Mouse (Mus musculus) heart, postnatal 0 days (tissue): ENCODE data around the gene Cfap43. TPM values are rescaled to one million over a fixed set of nuclear protein-coding genes. Genes with fewer than 3 reads are reported as not detected.
"Not testable (repeated sequence)": the region's sequence is repeated elsewhere in the genome, so short reads cannot be mapped to it uniquely, and the experiment has no call there.

Experiments used
- ATAC-seq: fragments of 200-750 bp; cut with Nextera tagmentation; 2 replicates; pipeline ENCODE4 v1.8.0; 2017; ENCODE audit warnings: low read depth, moderate number of reproducible peaks, moderate library complexity; ENCODE audit not compliant: insufficient read depth
- DNase-seq: peaks from one replicate; pipeline ENCODE4 v3.0.0-alpha.2; 2016; ENCODE audit warnings: low spot score
- H3K27ac ChIP-seq: fragments of 300-500 bp; sonication (generic); 2 replicates; pipeline ENCODE4 v1.5.1; 2014; ENCODE audit warnings: low read depth, mild to moderate bottlenecking
- H3K27me3 ChIP-seq: fragments of 300-500 bp; sonication (generic); 2 replicates; pipeline ENCODE4 v1.6.1; 2014; ENCODE audit warnings: low read length, mixed read lengths; ENCODE audit not compliant: control insufficient read depth, insufficient read depth
- H3K36me3 ChIP-seq: fragments of 300-500 bp; sonication (generic); replicated peaks from 2 replicates; pipeline ENCODE4 v1.6.1; 2014; ENCODE audit warnings: low read length, mixed read lengths; ENCODE audit not compliant: control insufficient read depth, insufficient read depth
- H3K4me1 ChIP-seq: fragments of 300-500 bp; sonication (generic); 2 replicates; pipeline ENCODE4 v1.6.1; 2014; ENCODE audit warnings: antibody characterized with exemption; ENCODE audit not compliant: control insufficient read depth, insufficient read depth
- H3K4me2 ChIP-seq: fragments of 300-500 bp; sonication (generic); 2 replicates; pipeline ENCODE4 v1.6.1; 2014; ENCODE audit warnings: low read depth, mild to moderate bottlenecking, low read length, moderate library complexity
- H3K4me3 ChIP-seq: fragments of 300-500 bp; sonication (generic); 2 replicates; pipeline ENCODE4 v1.5.1; 2014; ENCODE audit warnings: low read depth, low read length
- H3K9ac ChIP-seq: fragments of 300-500 bp; sonication (generic); replicated peaks from 2 replicates; pipeline ENCODE4 v1.6.1; 2014; ENCODE audit warnings: low read depth, low read length, mixed read lengths
- H3K9me3 ChIP-seq: fragments of 300-500 bp; sonication (generic); replicated peaks from 2 replicates; pipeline ENCODE4 v1.6.1; 2016; ENCODE audit warnings: low read length; ENCODE audit not compliant: control insufficient read depth
- CTCF ChIP-seq: IDR thresholded peaks from 2 replicates; pipeline ENCODE4 v1.5.1; 2016; ENCODE audit warnings: antibody characterized with exemption, control low read depth, low read depth
- EP300 ChIP-seq: IDR thresholded peaks from 2 replicates; pipeline ENCODE4 v1.6.1; 2016; ENCODE audit warnings: antibody characterized with exemption, low read depth
- WGBS: fragments of 180-500 bp; shearing (Covaris S2); extraction: QIAGEN DNeasy Blood & Tissue Kit; methylation state at CpG from one replicate; pipeline ENCODE4 v1.1.7; 2014; 5-methylcytosine and 5-hydroxymethylcytosine counted together
- polyA plus RNA-seq: library from polyadenylated mRNA; unstranded; fragments of >200 nt; fragmentation: Nextera tagmentation; extraction: Ambion mirVana; gene quantifications from 2 replicates; pipeline ENCODE4 v1.2.1, GENCODE M21; 2015
- total RNA-seq: library from RNA; depleted of rRNA; stranded (reverse); fragments of >200 nt; gene quantifications from 2 replicates; pipeline ENCODE4 v1.2.3, GENCODE M21; 2014; ENCODE audit warnings: low replicate concordance

Gene Cfap43
- total and polyA plus RNA-seq, 2 experiments from 2014 or later = 0.08 to 0.15 TPM

- no peak overlapping the region for H3K27ac ChIP-seq
- no peak overlapping the region for H3K9ac ChIP-seq
- no peaks in the 10 kb centered on the region for H3K9me3 ChIP-seq
- H3K4me1 ChIP-seq = peaks cover 16% of the 10 kb centered on the region; the same call in 1 of the 2 replicates
- ATAC-seq = no peak
- 0 out of 2 replicates have a peak, but pooled peaks cover 3% of the 10 kb centered on the region for H3K36me3 ChIP-seq
- WGBS = 89% methylated on average over 3 of the region's 3 CpGs
- H3K4me3 ChIP-seq = no peak overlapping the region
- no peak for DNase-seq
- TF ChIP-seq CTCF = no peak
- no peak for TF ChIP-seq EP300
- H3K27me3 ChIP-seq = no peaks in the 10 kb centered on the region
- H3K4me2 ChIP-seq = no peak overlapping the region
Observed at GRCm38 (mm10) chr19:47853053-47853452, 66.0 kb downstream of the Cfap43 start.

GRCm38 (mm10) chr19:47852131-47852530 lies 67.0 kb downstream of the Cfap43 start:
- H3K4me2 ChIP-seq, H3K36me3 ChIP-seq, ATAC-seq, H3K4me3 ChIP-seq, H3K9me3 ChIP-seq, H3K9ac ChIP-seq, DNase-seq, H3K27me3 ChIP-seq, H3K27ac ChIP-seq: not testable (repeated sequence)
- H3K4me1 ChIP-seq = peaks cover 16% of the 10 kb centered on the region; the same call in 1 of the 2 replicates
- 78% methylated on average over 3 of the region's 3 CpGs for WGBS

- no peak overlapping the region for H3K27ac ChIP-seq
- no peak overlapping the region for H3K9ac ChIP-seq
- H3K4me1 ChIP-seq = peaks cover 9% of the 10 kb centered on the region; the same call in 1 of the 2 replicates
- no peak overlapping the region for H3K4me2 ChIP-seq
- 80% methylated on average over 3 of the region's 3 CpGs for WGBS
- H3K36me3 ChIP-seq = no peaks in the 10 kb centered on the region
- TF ChIP-seq EP300 = no peak
- TF ChIP-seq CTCF = no peak
- DNase-seq (no peak), ATAC-seq (no peak)
- no peaks in the 10 kb centered on the region for H3K9me3 ChIP-seq
- no peaks in the 10 kb centered on the region for H3K27me3 ChIP-seq
- no peak overlapping the region for H3K4me3 ChIP-seq
Observed at GRCm38 (mm10) chr19:47849735-47850134, 69.4 kb downstream of the Cfap43 start.

- ATAC-seq, H3K27me3 ChIP-seq, H3K4me2 ChIP-seq, H3K9me3 ChIP-seq, H3K27ac ChIP-seq, DNase-seq, H3K36me3 ChIP-seq, H3K9ac ChIP-seq, H3K4me1 ChIP-seq, H3K4me3 ChIP-seq: not testable (repeated sequence)
- WGBS = 68% methylated on average over 15 of the region's 15 CpGs
Observed at GRCm38 (mm10) chr19:47841234-47841633, 77.9 kb downstream of the Cfap43 start.

- H3K4me1 ChIP-seq = peaks cover 5% of the 10 kb centered on the region; the same call in 1 of the 2 replicates
- ATAC-seq (no peak), DNase-seq (no peak)
- H3K27me3 ChIP-seq = 0 out of 2 replicates have a peak, but pooled peaks cover 4% of the 10 kb centered on the region
- H3K27ac ChIP-seq = no peak overlapping the region
- no peaks in the 10 kb centered on the region for H3K9me3 ChIP-seq
- 0% methylated on average over 6 of the region's 6 CpGs for WGBS
- H3K9ac ChIP-seq = no peak overlapping the region
- TF ChIP-seq CTCF (no peak), EP300 (no peak)
- H3K4me3 ChIP-seq = peak overlapping the region; percentile 44
- H3K36me3 ChIP-seq = no peaks in the 10 kb centered on the region
- peak overlapping the region; percentile 69 for H3K4me2 ChIP-seq
Observed at GRCm38 (mm10) chr19:47837527-47837901, 81.6 kb downstream of the Cfap43 start.
